Mouse (Mus musculus) CH12.LX (cell line): Measurements from ENCODE around the gene Gm9758.
"Not testable (repeated sequence)": the region's sequence is repeated elsewhere in the genome, so short reads cannot be mapped to it uniquely, and the experiment has no call there.

Source experiments
- CTCF ChIP-seq, 2 experiments: IDR thresholded peaks in 1 of 2; conservative IDR thresholded peaks in 1 of 2; 2 replicates each; pipeline ENCODE4 v1.5.1; 2011 to 2012; ENCODE audit warnings: low read depth in 2 of 2, low read length in 2 of 2, improper control_type of control experiment in 1 of 2, inconsistent platforms in 1 of 2, mild to moderate bottlenecking in 1 of 2, moderate library complexity in 1 of 2
- MAFK ChIP-seq: IDR thresholded peaks from 2 replicates; pipeline ENCODE4 v1.6.1; 2011; ENCODE audit warnings: low read length, improper control_type of control experiment; ENCODE audit not compliant: insufficient replicate concordance
- MEF2A ChIP-seq: IDR thresholded peaks from 2 replicates; pipeline ENCODE4 v1.6.1; 2014; ENCODE audit warnings: low read depth, mild to moderate bottlenecking, inconsistent platforms, low read length, improper control_type of control experiment, borderline replicate concordance
- MXI1 ChIP-seq: IDR thresholded peaks from 2 replicates; pipeline ENCODE4 v1.6.1; 2011; ENCODE audit warnings: mild to moderate bottlenecking, low read depth, low read length, improper control_type of control experiment
- PAX5 ChIP-seq: IDR thresholded peaks from 2 replicates; pipeline ENCODE4 v1.6.1; 2012; ENCODE audit warnings: low read length, inconsistent platforms, mixed read lengths
- POLR2A ChIP-seq: IDR thresholded peaks from 2 replicates; pipeline ENCODE4 v1.6.1; 2011; ENCODE audit warnings: low read depth, mild to moderate bottlenecking, improper control_type of control experiment, low read length
- TBP ChIP-seq: conservative IDR thresholded peaks from 2 replicates; pipeline ENCODE4 v1.6.1; 2011; ENCODE audit warnings: low read depth, low read length, improper control_type of control experiment

GRCm38 (mm10) chr5:14955928-14956706 lies 41.4 kb upstream of the Gm9758 start:
- not testable (repeated sequence) for TF ChIP-seq CTCF (conservative IDR thresholded peaks at IDR 0.05 in 1 of 2, IDR thresholded peaks at IDR 0.05 in 1 of 2; ENCODE audit: low read depth in 2 of 2, low read length in 2 of 2); MAFK; MXI1; POLR2A; PAX5; TBP; MEF2A
